Mouse (Mus musculus) stomach, postnatal 0 days (tissue): ENCODE measurements at regions not wholly inside any gene's neighbourhood (a gene's known extent, or its start where the extent isn't known, plus 50 kb on each side); places are given as distances from the start of the nearest gene placed in this dataset.

Experiments used
- CTCF ChIP-seq: IDR thresholded peaks from 2 replicates; pipeline ENCODE4 v1.5.1; 2016; ENCODE audit warnings: antibody characterized with exemption, low read depth, mild to moderate bottlenecking, moderate library complexity
- EP300 ChIP-seq: optimal IDR thresholded peaks from 2 replicates; pipeline ENCODE3; 2016; ENCODE audit warnings: antibody characterized with exemption

GRCm38 (mm10) chr5:51839292-51839691 lies 271.8 kb upstream of the Ppargc1a start:
- TF ChIP-seq EP300 = no peak
- no peak for TF ChIP-seq CTCF
